Mouse (Mus musculus) left cerebral cortex, postnatal 36 days (tissue): Measurements from ENCODE around the gene Hdac9. TPM values are rescaled to one million over a fixed set of nuclear protein-coding genes. Genes with fewer than 3 reads are reported as not detected.

Experiments used
- DNase-seq, 2 experiments: peaks; one replicate each; pipeline ENCODE4 v3.0.0; 2021 to 2022; ENCODE audit warnings: low spot score in 2 of 2, mixed read lengths in 1 of 2
- intact Hi-C: fragments of 180-260 bp; cut with DNase I; formaldehyde crosslinking; loops from one replicate; pipeline ENCODE4 v1.15.1; 2025
- total RNA-seq, 2 experiments: library from RNA; stranded (reverse); gene quantifications; 2 replicates each; pipeline ENCODE4 v1.2.3; 2021

Gene Hdac9
- total RNA-seq, 2 experiments from 2014 or later = 53.6 to 55.0 TPM

- intact Hi-C loops = no loop called here
- DNase-seq = no peak
Observed at GRCm38 (mm10) chr12:34215023-34216020, 701.6 kb downstream of the Hdac9 start.

- DNase-seq = no peak
- intact Hi-C loops = no loop called here
Observed at GRCm38 (mm10) chr12:34212162-34212561, 704.7 kb downstream of the Hdac9 start.

DNA sequence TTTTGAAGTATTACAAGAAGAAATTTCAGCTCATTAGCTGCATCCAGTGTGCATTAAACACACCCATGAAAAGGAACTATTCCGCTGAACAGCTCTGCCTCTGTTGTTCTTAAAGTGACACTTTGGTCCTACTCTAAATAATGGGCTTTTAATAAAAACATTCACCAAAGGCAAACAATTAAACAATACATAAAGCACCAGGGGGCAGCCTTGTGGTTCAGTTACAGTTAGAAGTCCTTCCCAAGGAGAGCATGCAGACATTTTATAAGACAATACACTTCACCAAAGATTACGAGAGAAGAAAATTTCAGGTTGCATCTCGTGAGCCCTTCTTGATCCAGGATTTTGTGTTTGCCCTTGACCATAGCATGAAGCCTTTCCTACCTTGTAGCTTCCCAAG is 715.4 kb downstream of the Hdac9 start:
- intact Hi-C loops = no loop called here
- DNase-seq = no peak

- intact Hi-C loops = no loop called here
Observed at GRCm38 (mm10) chr12:34200030-34200446, 716.9 kb downstream of the Hdac9 start.

DNA sequence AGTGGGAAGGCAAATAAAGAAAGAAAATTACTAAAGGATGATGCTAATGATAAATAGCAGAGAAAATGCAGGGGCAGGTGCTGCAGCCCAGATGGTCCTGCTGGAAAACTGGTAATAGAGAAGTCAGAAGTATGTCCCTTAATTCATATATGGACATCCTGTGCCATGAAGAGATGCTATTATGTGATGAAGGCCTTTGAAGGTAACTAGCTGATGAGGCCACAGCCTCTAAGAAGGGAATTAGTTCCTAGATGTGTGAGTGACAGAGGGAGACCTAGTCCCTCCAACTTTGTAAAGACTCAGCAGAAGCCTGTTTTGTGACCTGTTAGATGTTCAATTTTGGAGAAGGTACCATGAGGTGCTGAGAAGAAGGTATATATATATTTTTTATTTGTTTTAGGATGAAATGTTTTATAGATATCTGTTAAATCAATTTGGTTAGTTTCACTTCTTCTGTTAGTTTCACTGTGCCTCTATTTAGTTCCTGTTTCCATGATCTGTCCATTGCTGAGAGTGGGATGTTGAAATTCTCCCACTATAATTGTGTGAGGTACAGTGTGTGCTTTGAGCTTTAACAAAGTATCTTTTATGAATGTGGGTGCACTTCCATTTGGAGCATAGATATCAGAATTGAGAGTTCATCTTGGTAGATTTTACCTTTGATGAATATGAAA is 721.6 kb downstream of the Hdac9 start:
- intact Hi-C loops = no loop called here
- no peak for DNase-seq

More at GRCm38 (mm10) chr12:34200030-34200446, 716.9 kb downstream of the Hdac9 start:
- no peak for DNase-seq

DNA sequence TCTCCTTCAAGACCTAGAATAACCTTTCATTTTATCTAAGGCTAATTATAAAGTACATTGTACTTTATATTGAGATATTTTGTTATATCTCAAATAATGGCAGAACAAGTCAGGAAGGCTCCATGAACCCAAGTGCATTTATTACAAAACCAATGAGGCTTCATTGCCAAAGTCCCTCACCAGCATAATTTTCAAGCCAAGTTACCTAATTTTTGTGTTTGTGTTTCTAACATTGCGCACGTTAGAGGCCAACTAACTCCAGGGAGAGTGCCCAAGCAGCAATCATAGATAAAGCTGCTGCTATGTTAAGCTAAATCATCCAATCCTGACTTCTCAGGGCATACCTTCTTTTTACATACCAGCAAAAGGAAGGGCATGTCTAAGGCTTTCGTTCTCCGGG is 722.8 kb downstream of the Hdac9 start:
- intact Hi-C loops = no loop called here

DNA sequence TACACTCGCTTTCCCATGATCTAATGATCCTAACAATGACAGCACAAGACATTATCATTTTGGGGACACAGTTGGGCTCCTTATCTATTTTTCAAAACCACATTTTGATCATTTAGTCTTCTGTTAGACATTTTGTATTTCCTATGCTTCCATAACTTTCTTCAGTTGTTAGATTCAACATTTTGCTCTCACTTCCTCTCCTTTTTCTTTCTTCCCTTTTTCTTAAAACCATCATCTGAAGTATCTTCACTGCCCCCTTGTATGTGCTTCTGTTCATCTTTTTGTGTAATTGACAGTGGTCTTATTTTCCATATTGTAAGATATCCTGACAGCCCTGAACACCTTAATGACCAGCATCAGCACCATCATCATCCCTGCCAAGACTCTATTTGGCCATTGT is 725.6 kb downstream of the Hdac9 start:
- DNase-seq = no peak

More for the DNA sequence above, 722.8 kb downstream of the Hdac9 start:
- DNase-seq = no peak

GRCm38 (mm10) chr12:34178931-34179330 is 738.0 kb downstream of the Hdac9 start:
- no peak for DNase-seq
- intact Hi-C loops = no loop called here

More for the DNA sequence above, 725.6 kb downstream of the Hdac9 start:
- intact Hi-C loops = no loop called here

- DNase-seq = no peak
- intact Hi-C loops = no loop called here
Observed at GRCm38 (mm10) chr12:34176790-34177189, 740.1 kb downstream of the Hdac9 start.

DNA sequence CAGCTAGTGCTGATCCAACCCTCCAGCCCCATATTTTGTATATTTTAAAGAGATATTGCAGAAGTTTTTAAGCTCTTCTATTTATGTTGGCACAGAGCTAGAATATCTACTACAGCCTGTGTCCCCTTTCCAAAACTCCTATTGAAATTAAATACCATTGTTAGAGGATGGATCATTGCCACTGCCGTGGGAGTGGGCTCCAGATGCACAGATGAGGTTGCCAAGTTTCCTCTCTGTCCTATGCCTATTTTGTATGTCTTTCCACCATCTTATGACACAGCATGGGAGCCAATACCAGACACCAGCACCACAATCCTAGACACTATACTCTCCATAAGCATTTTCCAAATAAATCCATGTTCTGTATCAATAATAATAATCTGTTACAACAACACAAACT is 743.9 kb downstream of the Hdac9 start:
- no peak for DNase-seq
- intact Hi-C loops = no loop called here

GRCm38 (mm10) chr12:34170601-34171000 is 746.3 kb downstream of the Hdac9 start:
- DNase-seq = no peak
- intact Hi-C loops = no loop called here

GRCm38 (mm10) chr12:34165674-34166073 is 751.2 kb downstream of the Hdac9 start:
- intact Hi-C loops = no loop called here
- no peak for DNase-seq

DNA sequence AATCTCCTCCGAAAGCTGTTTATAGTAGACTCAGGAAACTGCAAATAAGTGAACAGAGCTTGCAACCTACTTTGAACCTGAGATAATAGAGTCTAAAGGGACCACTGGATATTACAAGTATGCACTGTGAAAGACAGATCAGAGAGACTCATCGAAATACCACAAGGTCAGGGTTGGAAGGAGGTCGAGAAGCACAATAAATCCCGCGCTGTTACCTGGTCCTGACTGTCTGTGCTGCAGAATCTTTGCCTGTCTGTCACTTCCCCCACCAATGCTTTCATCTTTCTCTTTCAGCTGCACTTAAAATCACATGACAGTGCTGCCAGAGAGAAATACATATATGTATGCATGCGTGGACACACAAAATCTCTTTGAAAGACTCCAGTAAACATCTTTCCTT is 760.6 kb downstream of the Hdac9 start:
- no peak for DNase-seq
- intact Hi-C loops = no loop called here

GRCm38 (mm10) chr12:34155740-34156139 is 761.2 kb downstream of the Hdac9 start:
- no peak for DNase-seq
- intact Hi-C loops = no loop called here

DNA sequence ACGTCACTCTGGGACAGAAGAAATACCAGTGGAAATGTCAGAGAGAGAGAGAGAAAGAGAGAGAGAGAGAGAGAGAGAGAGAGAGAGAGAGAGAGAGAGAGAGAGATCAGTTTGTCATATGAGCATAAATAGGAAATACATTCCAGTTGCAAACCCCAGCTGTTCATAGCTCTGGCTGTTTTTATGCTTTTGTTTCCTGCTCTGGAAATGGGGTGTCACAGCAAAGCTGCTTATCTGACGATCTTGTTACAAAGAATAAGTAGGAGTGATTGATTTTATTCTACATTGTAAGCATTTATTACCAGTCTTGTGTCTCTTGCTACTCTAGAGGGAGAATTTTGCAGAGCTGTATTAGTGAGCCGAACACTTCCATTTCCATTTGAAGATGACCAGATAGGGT is 762.1 kb downstream of the Hdac9 start:
- no peak for DNase-seq
- intact Hi-C loops = no loop called here

GRCm38 (mm10) chr12:34151336-34151735 is 765.6 kb downstream of the Hdac9 start:
- DNase-seq = no peak
- intact Hi-C loops = no loop called here

GRCm38 (mm10) chr12:34142743-34143142 is 774.2 kb downstream of the Hdac9 start:
- intact Hi-C loops = no loop called here
- no peak for DNase-seq

DNA sequence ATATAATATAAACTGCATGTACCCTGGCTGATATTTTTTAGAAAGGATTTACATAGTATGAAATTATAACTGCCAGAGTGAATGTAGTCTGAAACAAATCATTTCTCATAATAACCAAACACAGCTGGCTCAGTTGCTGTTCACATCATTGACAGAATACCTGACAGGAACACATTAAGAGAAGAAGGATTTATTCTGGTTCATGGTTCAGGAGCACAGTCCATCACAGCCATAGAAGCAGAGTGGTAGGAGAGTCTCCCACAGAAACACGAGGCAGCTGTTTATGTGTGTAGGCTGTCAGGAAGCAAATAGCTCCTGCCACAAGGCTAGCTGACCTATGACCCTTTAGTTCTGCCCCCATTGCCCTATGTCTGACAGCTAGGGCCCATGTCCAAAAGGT is 803.6 kb downstream of the Hdac9 start:
- intact Hi-C loops = no loop called here
- DNase-seq = no peak

DNA sequence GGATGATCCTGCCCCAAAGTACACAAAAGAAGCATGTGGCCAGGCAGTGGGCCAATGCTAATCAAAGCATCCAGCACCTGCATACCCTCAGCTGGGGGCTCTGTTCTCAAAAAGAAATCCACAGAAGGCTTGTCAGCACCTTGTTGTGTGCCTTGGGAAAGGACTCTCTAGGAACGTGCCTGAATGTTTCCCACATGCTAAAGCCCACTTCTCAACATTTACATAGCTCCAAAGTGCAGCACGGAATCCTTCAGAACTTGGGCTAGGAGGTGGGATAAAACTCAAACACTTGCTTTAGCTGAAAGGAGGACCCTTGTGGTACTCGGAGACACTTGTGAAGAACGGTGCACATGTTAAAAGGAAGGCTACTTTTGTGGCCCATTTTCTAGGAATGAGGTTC is 823.9 kb downstream of the Hdac9 start:
- no peak for DNase-seq
- intact Hi-C loops = no loop called here

GRCm38 (mm10) chr12:34091851-34092250 is 825.0 kb downstream of the Hdac9 start:
- intact Hi-C loops = no loop called here
- peak; percentile 15 to 22 for DNase-seq
